Mouse (Mus musculus) gastrocnemius, adult 2 months (tissue): ENCODE results near the gene Grcc10. TPM values are rescaled to one million over a fixed set of nuclear protein-coding genes. Genes with fewer than 3 reads are reported as not detected.

ENCODE experiments used
- DNase-seq: peaks from one replicate; pipeline ENCODE4 v3.0.0; 2022
- H3K27ac ChIP-seq: fragments of 200-600 bp; 2 replicates; pipeline ENCODE4 v1.8.1; 2022; ENCODE audit warnings: mild to moderate bottlenecking
- H3K4me3 ChIP-seq: fragments of 200-600 bp; 2 replicates; pipeline ENCODE4 v1.8.1; 2022; ENCODE audit warnings: mild to moderate bottlenecking, moderate library complexity
- CTCF ChIP-seq: fragments of 200-600 bp; IDR thresholded peaks from 2 replicates; pipeline ENCODE4 v1.8.1; 2022; ENCODE audit warnings: antibody characterized with exemption, mild to moderate bottlenecking, moderate library complexity
- intact Hi-C: fragments of 180-260 bp; cut with DNase I; formaldehyde crosslinking; loops from one replicate; pipeline ENCODE4 v1.15.1; 2025
- total RNA-seq, 2 experiments: library from RNA; stranded (reverse); gene quantifications; 2 replicates each; pipeline ENCODE4 v1.2.3; 2021

Grcc10 gene
- total RNA-seq, 2 experiments from 2014 or later: 145 to 182 TPM

DNA sequence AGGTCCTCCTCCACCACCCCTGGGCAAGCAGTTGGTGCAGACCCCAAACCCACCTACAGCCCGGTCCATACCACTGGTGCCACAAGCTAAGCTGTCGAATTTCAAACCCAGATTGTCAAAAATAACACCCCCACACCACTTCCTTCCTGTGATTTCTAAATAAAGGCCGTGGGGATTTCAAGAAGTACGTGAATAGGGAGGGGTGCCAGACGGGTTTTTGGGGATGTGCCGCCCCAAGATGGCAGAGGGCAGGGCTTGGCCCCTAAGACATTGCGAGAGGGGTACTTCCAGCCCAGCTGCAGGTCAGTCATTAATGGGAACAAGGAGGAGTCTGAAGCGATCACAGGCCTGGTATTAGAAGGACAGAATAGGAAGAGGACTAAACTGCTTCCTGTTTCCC is 17.6 kb downstream of the Grcc10 start:
- Histone ChIP-seq H3K4me3 (no peak overlapping the region), H3K27ac (no peak overlapping the region)
- no peak for DNase-seq
- no peak for TF ChIP-seq CTCF
- intact Hi-C loops: no loop called here

DNA sequence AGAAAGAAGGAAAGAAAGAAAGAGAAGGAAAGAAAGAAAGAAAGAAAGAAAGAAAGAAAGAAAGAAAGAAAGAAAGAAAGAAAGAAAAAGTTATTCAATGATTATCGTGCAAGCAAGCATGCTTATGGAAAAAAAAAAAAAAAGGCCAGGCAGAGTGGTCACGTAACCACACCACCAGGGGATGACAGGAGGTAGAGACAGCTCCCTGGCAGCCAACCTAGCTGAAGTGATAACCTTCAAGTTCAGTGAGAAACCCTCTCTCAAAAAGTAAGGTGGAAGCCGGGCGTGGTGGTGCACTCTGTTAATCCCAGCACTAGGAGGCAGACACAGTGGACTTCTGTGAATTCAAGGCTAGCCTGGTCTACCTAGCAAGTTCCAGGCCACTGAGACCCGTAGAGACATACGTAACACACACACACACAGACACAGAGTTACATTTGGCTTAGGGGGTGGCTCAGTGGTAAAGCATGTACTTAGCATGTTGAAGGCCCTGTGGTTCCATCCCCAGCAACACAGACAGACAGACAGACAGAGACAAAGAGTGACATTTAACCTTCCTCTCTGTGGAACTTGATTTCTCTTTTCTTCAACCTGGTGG is 18.2 kb downstream of the Grcc10 start:
- TF ChIP-seq CTCF: no peak
- no peak overlapping the region for H3K27ac ChIP-seq
- intact Hi-C loops: no loop called here
- H3K4me3 ChIP-seq: no peak overlapping the region
- DNase-seq: no peak

DNA sequence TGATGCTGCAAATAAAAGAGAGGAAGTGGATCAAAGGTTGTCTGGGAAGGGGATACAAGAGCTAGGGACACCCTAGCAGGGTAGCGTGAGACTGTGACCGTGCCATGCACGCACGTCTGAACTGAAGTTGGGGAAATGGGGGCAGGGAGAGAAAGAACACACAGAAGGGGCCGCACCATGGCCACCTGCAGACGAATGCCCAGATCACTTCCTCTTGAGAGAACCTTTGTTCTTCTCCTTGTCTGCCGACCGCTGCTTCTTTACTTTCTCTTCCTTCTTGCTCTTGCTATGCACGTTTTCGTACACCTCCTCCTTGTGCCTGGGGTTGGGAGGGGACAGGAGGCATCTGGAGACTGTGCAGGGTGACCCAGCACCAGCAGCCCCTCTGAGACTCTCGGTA is 20.3 kb downstream of the Grcc10 start:
- no peak for DNase-seq
- no peak for TF ChIP-seq CTCF
- intact Hi-C loops: no loop called here

DNA sequence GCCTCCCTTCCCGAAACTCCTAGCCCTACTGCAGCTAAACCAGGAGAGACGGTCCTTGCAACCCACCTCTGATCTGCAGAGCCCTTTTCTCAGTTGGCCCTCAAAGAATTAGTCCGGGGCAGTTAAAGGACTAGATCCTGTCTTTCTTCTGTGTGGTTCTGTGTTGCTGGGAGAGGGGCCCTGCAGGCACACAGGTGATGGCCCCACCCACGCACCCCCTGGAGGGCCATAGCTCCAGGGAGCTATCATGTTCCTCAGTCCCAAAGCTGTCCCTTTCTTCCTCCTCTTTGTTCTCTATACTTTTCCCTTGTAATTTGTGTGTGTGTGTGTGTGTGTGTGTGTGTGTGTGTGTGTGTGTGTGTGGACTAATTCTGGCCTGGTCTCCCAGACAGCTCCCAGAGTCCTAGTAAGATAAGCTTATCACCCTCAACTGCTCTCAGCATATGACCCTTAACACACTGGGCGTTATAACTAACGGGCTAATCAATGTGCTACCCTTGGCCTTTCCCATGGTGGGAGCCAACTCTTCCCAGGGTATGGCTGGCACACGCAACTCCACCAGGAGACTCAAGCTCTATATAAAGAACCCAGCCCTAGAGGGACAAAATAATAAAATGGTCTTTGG is 21.7 kb downstream of the Grcc10 start:
- TF ChIP-seq CTCF: no peak
- Histone ChIP-seq H3K27ac (no peak overlapping the region), H3K4me3 (no peak overlapping the region)
- no peak for DNase-seq
- intact Hi-C loops: no loop called here

More for the DNA sequence above, 20.3 kb downstream of the Grcc10 start:
- Histone ChIP-seq H3K4me3 (no peak overlapping the region), H3K27ac (no peak overlapping the region)

DNA sequence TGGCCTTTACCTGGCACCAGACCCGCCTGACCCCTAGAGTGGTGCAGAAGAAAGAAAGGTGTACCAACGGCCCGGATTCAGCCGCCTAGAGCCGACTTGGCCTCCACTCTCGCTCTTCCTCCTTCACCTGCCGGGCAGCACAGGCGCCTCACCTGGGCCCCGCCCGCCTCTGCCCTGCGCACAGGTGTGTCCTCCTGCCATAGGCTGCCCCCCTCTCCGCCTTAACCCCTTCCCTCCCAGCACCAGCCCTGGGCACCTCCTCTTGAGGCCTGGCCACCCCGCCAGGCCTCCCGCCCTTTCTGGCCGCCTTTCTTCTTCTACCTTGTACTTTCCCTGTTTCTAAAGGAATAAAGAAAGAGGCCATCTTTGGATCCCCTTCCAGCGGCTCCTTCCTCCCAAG is 22.5 kb downstream of the Grcc10 start:
- no peak for DNase-seq
- no peak overlapping the region for H3K27ac ChIP-seq
- no peak overlapping the region for H3K4me3 ChIP-seq
- intact Hi-C loops: no loop called here
- no peak for TF ChIP-seq CTCF

DNA sequence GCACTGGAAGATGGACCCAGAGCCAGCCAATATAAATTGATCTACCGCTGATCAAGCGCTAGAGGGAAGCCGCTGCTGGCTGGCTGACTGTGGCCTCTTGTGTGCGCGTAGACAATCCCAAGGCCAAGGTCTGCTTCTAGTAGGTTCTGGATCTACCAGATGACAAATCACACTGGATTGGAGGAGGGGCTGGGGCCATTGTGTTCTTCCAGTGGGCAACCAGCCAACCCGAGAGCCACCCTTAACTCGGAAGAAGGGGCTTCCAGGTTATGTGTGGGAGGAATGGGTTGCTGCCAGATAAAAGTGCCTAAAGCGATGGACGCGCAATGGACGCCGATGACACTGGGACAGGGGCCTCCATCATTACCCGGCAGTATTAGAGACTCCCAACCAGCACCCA is 23.2 kb downstream of the Grcc10 start:
- DNase-seq: no peak
- intact Hi-C loops: no loop called here
- H3K4me3 ChIP-seq: no peak overlapping the region

DNA sequence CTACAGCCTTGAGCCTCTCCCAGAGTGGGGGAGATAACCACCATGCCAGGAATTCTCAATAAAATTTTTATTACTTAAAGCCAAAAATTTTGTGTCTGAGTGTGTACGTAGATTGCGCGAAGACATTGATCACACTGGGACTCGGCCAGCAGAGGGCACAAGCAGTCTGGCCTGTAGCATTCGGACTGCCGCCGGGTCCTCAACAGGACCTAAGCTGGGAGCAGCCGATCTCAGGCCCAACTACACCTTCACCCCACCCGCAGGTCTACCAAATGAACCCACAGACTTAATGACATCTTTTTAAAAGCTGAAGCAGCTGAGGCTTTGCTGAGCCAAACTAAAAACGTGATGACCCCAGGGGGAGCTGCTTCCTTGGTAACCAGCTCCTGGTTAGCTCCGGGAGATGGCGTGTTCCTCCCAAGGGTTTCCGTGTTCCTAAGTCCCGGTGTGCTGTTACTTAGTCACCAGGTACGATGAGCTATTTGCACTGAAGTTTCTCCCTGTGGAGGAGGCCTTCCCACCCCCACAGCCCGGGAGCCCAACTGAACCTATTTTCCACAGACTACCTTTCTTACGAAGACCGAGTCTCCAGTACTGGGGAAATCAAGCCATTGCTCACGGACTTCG is 24.2 kb downstream of the Grcc10 start:
- peak; percentile 54 for TF ChIP-seq CTCF
- Histone ChIP-seq H3K27ac (no peak overlapping the region), H3K4me3 (no peak overlapping the region)
- peak; percentile 57 for DNase-seq
- intact Hi-C loops: no loop called here

More for the DNA sequence above, 23.2 kb downstream of the Grcc10 start:
- no peak overlapping the region for H3K27ac ChIP-seq
- no peak for TF ChIP-seq CTCF

DNA sequence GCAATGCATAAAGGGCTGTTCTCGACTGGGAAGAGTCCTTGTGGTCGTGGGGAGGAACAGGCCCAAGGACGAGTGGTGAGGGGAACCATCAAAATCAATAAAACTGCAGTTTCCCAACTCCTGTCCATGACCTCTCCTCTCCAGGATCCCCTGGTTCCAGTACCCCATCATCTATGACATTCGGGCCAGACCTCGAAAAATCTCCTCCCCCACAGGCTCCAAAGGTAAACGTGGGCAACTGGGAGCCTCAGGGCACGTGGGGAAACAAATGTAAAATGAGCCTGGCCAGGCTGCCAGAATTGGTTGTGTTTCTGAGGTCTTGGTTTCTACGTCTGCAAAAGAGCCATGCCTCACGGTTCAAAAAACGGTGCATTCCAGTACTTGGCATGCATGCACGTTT is 28.3 kb downstream of the Grcc10 start:
- TF ChIP-seq CTCF: no peak
- intact Hi-C loops: loop anchor here (1.0 to 5.0 kb wide), 4 partner anchors 31 to 324 kb away; partner anchors contain the start of genes Ing4 and Zfp384

DNA sequence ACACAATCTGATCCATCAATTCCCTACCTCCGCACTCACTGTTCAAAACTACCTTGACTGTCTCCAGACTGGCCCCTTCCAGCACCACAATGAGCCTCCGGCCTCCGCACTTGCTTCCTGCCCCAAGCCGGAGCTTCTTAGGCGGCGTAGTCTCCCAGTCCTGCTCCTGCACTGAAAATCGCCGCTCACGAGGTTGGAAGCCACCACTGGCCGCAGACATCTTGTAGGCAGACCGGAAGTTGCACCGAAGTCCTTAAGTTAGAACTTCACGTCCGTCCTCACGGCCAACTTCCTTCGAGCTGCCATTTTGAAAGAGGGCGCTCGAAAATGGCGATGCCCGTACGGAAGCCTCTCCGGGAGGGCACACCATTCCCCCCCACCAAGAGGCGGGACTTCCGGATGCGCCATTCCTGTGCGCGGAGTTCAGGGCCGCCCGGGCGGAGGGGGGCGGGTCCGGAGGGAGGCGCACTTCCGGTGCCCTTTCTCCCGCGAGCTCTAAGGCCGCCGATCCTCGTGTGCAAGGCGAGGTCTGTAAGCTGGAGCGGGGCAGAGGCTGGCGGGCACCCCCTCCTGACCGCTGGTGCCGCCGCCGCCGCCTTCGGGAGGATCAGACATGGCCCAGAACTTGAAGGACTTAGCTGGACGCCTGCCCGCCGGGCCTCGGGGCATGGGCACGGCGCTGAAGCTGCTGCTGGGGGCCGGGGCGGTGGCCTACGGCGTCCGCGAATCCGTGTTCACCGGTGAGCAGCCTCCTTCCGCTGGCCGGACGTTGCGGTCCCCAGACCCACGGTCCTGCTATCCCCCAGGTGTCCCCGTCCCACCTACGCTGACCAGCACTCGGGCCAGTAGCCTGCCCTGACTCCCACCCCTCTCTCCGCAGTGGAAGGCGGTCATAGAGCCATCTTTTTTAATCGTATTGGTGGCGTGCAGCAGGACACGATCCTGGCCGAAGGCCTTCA is 29.1 kb downstream of the Grcc10 start, which contains the start of the genes Emg1 and Phb2:
Gene Emg1, minus strand, starts transcription at position 355 of the 959 bp plus-strand sequence.
Gene Phb2, plus strand, starts transcription at position 513 of the 959 bp plus-strand sequence.
- Histone ChIP-seq H3K27ac (peak within 1 kb of the TSS; percentile 98), H3K4me3 (peak within 1 kb of the TSS; percentile 100)
- no peak; the same call in 1 of the 2 replicates for TF ChIP-seq CTCF
- peak; percentile 99 for DNase-seq
- intact Hi-C loops: loop anchor here (1.0 to 5.0 kb wide), 4 partner anchors 32 to 325 kb away; partner anchors contain the start of genes Ing4 and Zfp384

More for the DNA sequence above, 28.3 kb downstream of the Grcc10 start:
- Histone ChIP-seq H3K27ac (peak overlapping the region; percentile 98), H3K4me3 (peak overlapping the region; percentile 100)
- DNase-seq: no peak

DNA sequence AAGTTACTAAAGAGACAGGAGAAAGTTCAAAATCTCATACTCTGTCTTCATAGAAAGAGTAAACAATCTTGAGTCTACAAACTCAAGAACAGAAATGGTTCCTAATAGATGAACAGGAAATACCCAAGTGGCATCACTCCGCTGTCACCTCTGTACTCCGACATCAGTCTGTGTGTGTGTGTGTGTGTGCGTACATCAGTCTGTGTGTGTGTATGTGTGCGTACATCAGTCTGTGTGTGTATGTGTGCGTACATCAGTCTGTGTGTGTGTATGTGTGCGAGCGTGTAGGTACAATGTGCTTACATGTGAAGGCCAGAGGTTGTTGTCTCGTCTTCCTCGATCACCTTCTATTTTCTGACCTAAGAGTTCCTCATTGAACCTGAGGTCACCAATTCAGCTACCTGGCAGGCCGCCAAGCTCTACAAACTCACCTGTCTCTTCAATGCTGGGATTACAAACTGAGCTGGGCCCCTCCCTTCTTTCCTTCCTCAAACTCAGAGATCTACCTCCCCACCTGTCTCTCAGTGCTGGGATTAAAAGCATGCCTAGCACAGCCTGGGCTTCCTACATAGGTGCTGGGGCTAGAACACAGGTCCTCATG is 32.8 kb downstream of the Grcc10 start:
- no peak for DNase-seq
- no peak overlapping the region for H3K4me3 ChIP-seq
- no peak overlapping the region for H3K27ac ChIP-seq
- intact Hi-C loops: no loop called here
- TF ChIP-seq CTCF: no peak

DNA sequence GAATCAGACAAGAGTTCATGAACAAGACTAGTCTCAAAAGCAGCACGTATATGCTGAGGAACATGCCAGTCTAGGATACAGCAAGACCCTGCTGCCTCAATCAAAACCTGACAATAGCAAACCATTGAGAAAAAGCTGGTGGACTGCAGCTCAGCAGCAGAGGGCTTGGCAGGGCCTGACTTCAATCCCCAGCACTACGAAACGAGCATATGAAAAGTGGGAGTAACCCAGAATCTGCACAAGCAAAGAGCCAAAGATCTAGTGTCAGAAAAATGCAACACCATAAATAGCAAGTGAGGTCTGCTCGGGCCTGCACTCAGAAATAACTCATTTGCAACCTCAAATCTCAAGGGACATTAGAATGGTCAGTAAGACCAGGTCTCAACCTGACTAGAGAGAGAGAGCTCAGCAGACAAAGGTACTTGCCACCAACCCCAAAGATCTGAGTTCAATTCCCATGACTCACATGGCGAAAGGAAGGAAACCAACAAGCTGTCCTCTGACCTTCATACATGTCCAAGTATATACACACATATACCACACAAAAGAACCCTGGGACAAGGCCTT is 35.0 kb downstream of the Grcc10 start:
- H3K4me3 ChIP-seq: no peak overlapping the region
- H3K27ac ChIP-seq: peak overlapping the region; percentile 25; the same call in 1 of the 2 replicates
- DNase-seq: no peak
- TF ChIP-seq CTCF: no peak
- intact Hi-C loops: no loop called here
